Mouse (Mus musculus): ENCODE measurements around the gene Slc25a42. TPM values are rescaled to one million over a fixed set of nuclear protein-coding genes. Genes with fewer than 3 reads are reported as not detected.
A peak's percentile ranks its signal among the peaks of the same experiment; 100 is the strongest.

The Slc25a42 gene
- polyA plus RNA-seq, 1 experiment = 129 TPM

DNA sequence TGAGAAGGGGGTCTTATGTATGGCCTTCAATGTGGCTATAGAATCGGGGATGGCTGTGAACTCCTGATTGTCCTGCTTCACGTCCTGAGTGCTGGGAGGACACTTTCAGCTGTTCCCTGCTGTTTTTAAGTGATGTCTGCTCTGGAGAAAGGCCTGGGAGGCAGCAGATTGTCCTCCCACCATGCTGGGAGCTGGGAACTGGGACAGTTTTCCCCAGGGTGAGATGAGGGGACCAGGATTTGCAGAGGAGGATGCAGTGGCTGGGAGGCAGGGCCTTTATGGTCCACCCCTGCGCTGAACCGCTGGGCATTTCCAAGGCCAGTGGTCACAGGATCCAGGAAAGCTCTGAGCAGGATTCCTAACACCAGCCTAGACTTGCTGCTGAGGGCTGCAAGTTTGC lies 9.0 kb downstream of the Slc25a42 start:
- TF ChIP-seq POLR2A (IDR thresholded peaks at IDR 0.05; ENCODE audit: low read depth, low read length) (no peak), CTCF (conservative IDR thresholded peaks at IDR 0.05; ENCODE audit: insufficient read depth, insufficient read length, low read depth, low read length) (no peak)
- no peak overlapping the region for H3K27ac ChIP-seq (ENCODE audit: insufficient read depth, low read depth, low read length)
- no peaks in the 10 kb centered on the region for H3K36me3 ChIP-seq (ENCODE audit: control insufficient read depth, insufficient read depth, low read length)
- 70% methylated on average over 4 of the region's 4 CpGs for WGBS
- H3K4me3 ChIP-seq (ENCODE audit: insufficient read depth, low read depth, low read length) = no peak overlapping the region
- H3K4me1 ChIP-seq (ENCODE audit: control insufficient read depth, insufficient read depth, low read length) = peaks cover 28% of the 10 kb centered on the region
- no peak for DNase-seq
- H3K27me3 ChIP-seq (replicated peaks; ENCODE audit: control insufficient read depth, insufficient read depth, low read length) = no peaks in the 10 kb centered on the region

DNA sequence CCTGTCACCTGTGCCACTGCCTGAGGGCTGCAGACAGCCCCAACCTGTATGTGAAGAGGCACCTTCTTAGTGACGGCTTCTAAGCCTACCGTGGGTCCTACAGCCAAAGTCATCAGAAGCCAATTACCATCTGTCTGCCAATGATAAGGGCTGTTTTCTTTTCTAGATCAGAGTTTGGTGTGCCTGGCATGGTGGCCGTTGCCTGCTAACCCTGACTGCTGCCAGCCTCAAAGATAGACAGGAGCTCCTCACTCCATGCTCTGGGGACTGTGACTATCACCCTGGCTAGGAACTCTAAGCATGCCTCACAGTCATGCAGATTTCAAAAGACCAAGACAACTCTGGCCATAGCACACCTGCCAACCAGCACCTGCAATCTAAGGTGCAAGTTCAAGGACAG lies 10.7 kb downstream of the Slc25a42 start:
- DNase-seq = no peak
- 71% methylated on average over 3 of the region's 3 CpGs for WGBS
- Histone ChIP-seq H3K4me3 (ENCODE audit: insufficient read depth, low read depth, low read length) (no peak overlapping the region), H3K27ac (ENCODE audit: insufficient read depth, low read depth, low read length) (no peak overlapping the region), H3K27me3 (replicated peaks; ENCODE audit: control insufficient read depth, insufficient read depth, low read length) (no peaks in the 10 kb centered on the region), H3K4me1 (ENCODE audit: control insufficient read depth, insufficient read depth, low read length) (peaks cover 37% of the 10 kb centered on the region), H3K36me3 (ENCODE audit: control insufficient read depth, insufficient read depth, low read length) (no peaks in the 10 kb centered on the region)
- no peak for TF ChIP-seq CTCF (conservative IDR thresholded peaks at IDR 0.05; ENCODE audit: insufficient read depth, insufficient read length, low read depth, low read length)
- no peak for TF ChIP-seq POLR2A (IDR thresholded peaks at IDR 0.05; ENCODE audit: low read depth, low read length)

DNA sequence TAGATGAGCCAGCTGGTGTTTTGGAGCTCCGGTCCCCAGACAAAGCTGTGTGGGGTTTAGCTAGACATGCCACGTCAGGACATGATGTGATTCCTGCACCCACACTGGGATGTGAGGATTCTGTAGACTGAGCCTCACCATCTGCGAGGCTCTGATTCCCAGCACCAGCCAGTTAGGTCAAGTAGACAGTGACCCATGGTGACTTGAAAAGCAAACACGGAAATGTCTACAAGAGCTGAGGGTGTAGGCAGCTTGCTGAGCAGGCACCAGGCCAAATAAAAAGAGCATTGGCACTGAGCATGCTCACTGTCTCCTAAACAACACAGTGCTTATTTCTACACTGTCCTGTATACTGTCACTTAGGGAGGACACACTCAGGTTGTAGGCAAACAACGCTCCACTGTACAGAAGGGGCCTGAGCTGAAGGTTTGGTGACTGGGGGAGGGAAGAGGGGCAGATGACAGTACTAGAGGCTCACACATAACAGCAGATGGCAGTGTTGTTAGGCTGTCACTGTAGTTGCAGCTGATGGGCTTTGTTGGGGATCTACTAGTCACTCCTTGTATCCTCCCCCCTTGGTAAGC lies 11.9 kb downstream of the Slc25a42 start:
- WGBS = 34% methylated on average over 5 of the region's 5 CpGs
- TF ChIP-seq CTCF (conservative IDR thresholded peaks at IDR 0.05; ENCODE audit: insufficient read depth, insufficient read length, low read depth, low read length) = peak; percentile 54
- no peak for TF ChIP-seq POLR2A (IDR thresholded peaks at IDR 0.05; ENCODE audit: low read depth, low read length)
- DNase-seq = peak; percentile 77
- H3K27me3 ChIP-seq (replicated peaks; ENCODE audit: control insufficient read depth, insufficient read depth, low read length) = no peaks in the 10 kb centered on the region
- H3K36me3 ChIP-seq (ENCODE audit: control insufficient read depth, insufficient read depth, low read length) = no peaks in the 10 kb centered on the region
- no peak overlapping the region for H3K4me3 ChIP-seq (ENCODE audit: insufficient read depth, low read depth, low read length)
- H3K4me1 ChIP-seq (ENCODE audit: control insufficient read depth, insufficient read depth, low read length) = peaks cover 38% of the 10 kb centered on the region
- no peak overlapping the region for H3K27ac ChIP-seq (ENCODE audit: insufficient read depth, low read depth, low read length)

DNA sequence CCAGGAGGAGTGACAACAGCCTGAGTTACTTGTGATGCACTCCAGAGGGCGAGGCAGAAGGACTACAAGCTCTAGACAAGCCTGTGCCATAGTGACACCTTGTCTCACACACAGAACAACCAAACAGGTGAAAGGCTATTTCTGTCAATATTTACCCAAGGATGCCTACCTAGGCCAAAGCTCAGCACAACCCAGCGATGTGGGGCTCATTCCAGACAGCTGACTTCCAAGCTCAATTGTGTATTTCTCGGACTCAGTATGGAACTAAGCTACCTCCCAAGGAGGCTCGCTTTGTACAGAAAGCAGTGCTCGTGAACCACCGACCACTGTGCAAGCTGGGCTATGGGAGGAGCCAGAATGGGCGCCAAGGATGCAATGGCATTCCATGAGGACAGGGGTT lies 14.5 kb downstream of the Slc25a42 start:
- DNase-seq = peak; percentile 82
- TF ChIP-seq POLR2A (IDR thresholded peaks at IDR 0.05; ENCODE audit: low read depth, low read length) (no peak), CTCF (conservative IDR thresholded peaks at IDR 0.05; ENCODE audit: insufficient read depth, insufficient read length, low read depth, low read length) (0 out of 2 replicates have a peak, but pooled peaks have one; percentile 12)
- Histone ChIP-seq H3K36me3 (ENCODE audit: control insufficient read depth, insufficient read depth, low read length) (0 out of 2 replicates have a peak, but pooled peaks cover 1% of the 10 kb centered on the region), H3K4me1 (ENCODE audit: control insufficient read depth, insufficient read depth, low read length) (peaks cover 47% of the 10 kb centered on the region), H3K27me3 (replicated peaks; ENCODE audit: control insufficient read depth, insufficient read depth, low read length) (no peaks in the 10 kb centered on the region), H3K4me3 (ENCODE audit: insufficient read depth, low read depth, low read length) (no peak overlapping the region), H3K27ac (ENCODE audit: insufficient read depth, low read depth, low read length) (peak overlapping the region; percentile 71; the same call in 1 of the 2 replicates)
- 48% methylated on average over 7 of the region's 7 CpGs for WGBS

DNA sequence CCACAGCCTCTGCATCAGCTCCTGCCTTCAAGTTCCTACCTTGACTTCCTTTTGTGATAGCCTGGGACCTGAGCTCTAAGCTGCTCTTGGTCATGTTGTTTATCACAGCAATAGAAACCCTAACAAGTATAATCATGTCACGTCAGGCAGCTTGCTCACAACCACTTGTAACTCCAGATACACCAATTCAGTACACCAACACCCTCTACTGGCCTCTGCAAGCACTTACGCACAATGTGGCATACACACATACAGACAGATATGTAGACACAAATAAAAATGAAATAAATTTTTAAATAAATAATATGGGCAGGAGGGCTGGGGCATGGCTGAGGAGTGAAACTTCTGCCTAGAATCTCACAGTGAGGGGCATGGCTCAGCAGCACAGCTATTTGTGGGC lies 16.3 kb downstream of the Slc25a42 start:
- 77% methylated on average over 2 of the region's 2 CpGs for whole genome bisulfite sequencing
- Histone ChIP-seq H3K27ac (ENCODE audit: insufficient read depth, low read depth, low read length) (no peak overlapping the region), H3K4me3 (ENCODE audit: insufficient read depth, low read depth, low read length) (no peak overlapping the region), H3K27me3 (replicated peaks; ENCODE audit: control insufficient read depth, insufficient read depth, low read length) (no peaks in the 10 kb centered on the region), H3K4me1 (ENCODE audit: control insufficient read depth, insufficient read depth, low read length) (peaks cover 46% of the 10 kb centered on the region), H3K36me3 (ENCODE audit: control insufficient read depth, insufficient read depth, low read length) (peaks cover 1% of the 10 kb centered on the region; the same call in 1 of the 2 replicates)
- no peak for TF ChIP-seq POLR2A (IDR thresholded peaks at IDR 0.05; ENCODE audit: low read depth, low read length)
- peak; percentile 25; the same call in 1 of the 2 replicates for TF ChIP-seq CTCF (conservative IDR thresholded peaks at IDR 0.05; ENCODE audit: insufficient read depth, insufficient read length, low read depth, low read length)
- no peak for DNase-seq

DNA sequence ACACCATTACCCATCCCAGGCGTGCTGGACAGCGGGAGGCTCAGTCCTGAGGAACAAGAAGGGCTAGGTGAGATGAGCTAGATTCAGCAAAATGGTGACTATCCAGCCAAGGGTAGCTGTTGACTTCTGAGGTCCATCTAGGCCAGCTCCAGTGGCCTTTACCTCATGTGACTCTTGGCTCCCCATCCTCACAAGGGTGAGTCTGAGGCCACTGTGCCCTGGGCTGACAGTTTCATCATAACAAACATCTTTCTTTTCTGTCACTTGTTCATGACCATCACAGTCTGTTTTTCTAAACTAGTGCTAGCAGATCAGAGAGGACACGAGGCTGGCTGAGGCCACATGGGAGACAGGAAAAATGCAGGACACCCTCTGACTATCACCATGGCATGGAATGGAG lies 17.9 kb downstream of the Slc25a42 start:
- peak overlapping the region; percentile 80; the same call in 1 of the 2 replicates for H3K27ac ChIP-seq (ENCODE audit: insufficient read depth, low read depth, low read length)
- 69% methylated on average over 3 of the region's 3 CpGs for WGBS

DNA sequence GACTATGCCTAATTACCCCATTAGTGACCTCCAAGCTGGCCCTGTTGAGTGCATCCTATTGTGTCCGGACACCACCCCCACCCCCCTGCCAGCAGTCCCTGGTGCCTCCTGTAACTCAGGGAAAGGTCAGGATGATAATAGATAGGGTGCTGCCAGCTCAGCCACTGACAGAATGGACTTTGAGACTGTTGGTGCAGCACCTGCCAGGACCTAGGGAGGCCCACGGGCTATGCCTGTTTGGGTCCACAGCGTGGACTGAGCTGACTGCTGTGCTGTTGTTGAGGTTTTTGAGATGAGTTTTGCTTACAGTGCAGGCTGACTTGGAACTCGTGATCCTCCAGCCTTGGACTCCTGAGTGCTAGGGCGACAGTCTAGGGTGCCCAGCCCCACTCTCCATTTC lies 18.9 kb downstream of the Slc25a42 start:
- DNase-seq = peak; percentile 91
- TF ChIP-seq POLR2A (IDR thresholded peaks at IDR 0.05; ENCODE audit: low read depth, low read length) (no peak), CTCF (conservative IDR thresholded peaks at IDR 0.05; ENCODE audit: insufficient read depth, insufficient read length, low read depth, low read length) (no peak)
- H3K4me1 ChIP-seq (ENCODE audit: control insufficient read depth, insufficient read depth, low read length) = peaks cover 29% of the 10 kb centered on the region
- 53% methylated on average over 5 of the region's 5 CpGs for WGBS
- H3K4me3 ChIP-seq (ENCODE audit: insufficient read depth, low read depth, low read length) = no peak overlapping the region
- no peaks in the 10 kb centered on the region for H3K27me3 ChIP-seq (replicated peaks; ENCODE audit: control insufficient read depth, insufficient read depth, low read length)
- peaks cover 2% of the 10 kb centered on the region; the same call in 1 of the 2 replicates for H3K36me3 ChIP-seq (ENCODE audit: control insufficient read depth, insufficient read depth, low read length)
- peak overlapping the region; percentile 80 for H3K27ac ChIP-seq (ENCODE audit: insufficient read depth, low read depth, low read length)

More for the DNA sequence above, 17.9 kb downstream of the Slc25a42 start:
- peaks cover 1% of the 10 kb centered on the region; the same call in 1 of the 2 replicates for H3K36me3 ChIP-seq (ENCODE audit: control insufficient read depth, insufficient read depth, low read length)
- no peaks in the 10 kb centered on the region for H3K27me3 ChIP-seq (replicated peaks; ENCODE audit: control insufficient read depth, insufficient read depth, low read length)
- TF ChIP-seq CTCF (conservative IDR thresholded peaks at IDR 0.05; ENCODE audit: insufficient read depth, insufficient read length, low read depth, low read length) = no peak
- no peak for TF ChIP-seq POLR2A (IDR thresholded peaks at IDR 0.05; ENCODE audit: low read depth, low read length)
- no peak overlapping the region for H3K4me3 ChIP-seq (ENCODE audit: insufficient read depth, low read depth, low read length)
- peaks cover 31% of the 10 kb centered on the region for H3K4me1 ChIP-seq (ENCODE audit: control insufficient read depth, insufficient read depth, low read length)
- peak; percentile 35 for DNase-seq
